Mouse (Mus musculus): ENCODE data around the gene Arl4d.

GRCm38 (mm10) chr11:101671255-101671654 lies 5.9 kb downstream of the Arl4d start:
- TF ChIP-seq EP300 (IDR thresholded peaks at IDR 0.05) (no peak), CTCF (IDR thresholded peaks at IDR 0.05) (no peak)

All from lung, postnatal 0 days (tissue).